Mouse (Mus musculus) heart, postnatal 0 days (tissue): ENCODE data around the gene Ankrd60.

Experiments
- CTCF ChIP-seq: IDR thresholded peaks from 2 replicates; pipeline ENCODE4 v1.5.1; 2016; ENCODE audit warnings: antibody characterized with exemption, control low read depth, low read depth
- EP300 ChIP-seq: IDR thresholded peaks from 2 replicates; pipeline ENCODE4 v1.6.1; 2016; ENCODE audit warnings: antibody characterized with exemption, low read depth

DNA sequence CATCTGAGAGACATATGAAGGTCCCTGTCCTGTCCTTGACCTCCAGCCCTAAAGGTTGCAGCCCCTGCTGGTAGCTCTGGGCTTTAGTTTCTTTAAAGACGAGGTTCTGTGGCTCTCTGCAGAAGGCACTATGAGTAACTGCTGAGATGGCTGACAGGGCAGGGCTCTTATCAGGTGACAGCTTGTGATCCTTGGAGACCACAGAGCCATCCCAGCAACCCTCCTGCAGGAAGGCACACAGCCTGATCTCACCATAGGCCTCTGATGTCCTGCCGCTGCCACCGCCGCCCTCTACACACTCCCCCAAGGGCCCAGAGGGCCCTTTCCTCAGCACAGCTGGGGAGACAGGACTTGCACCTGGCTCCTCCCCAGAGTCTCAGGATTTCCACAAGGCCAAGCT, 36.4 kb downstream of the Ankrd60 start:
- TF ChIP-seq CTCF (no peak), EP300 (no peak)
